Mouse (Mus musculus) activated CD4-positive, CD25-positive, alpha-beta regulatory T cell (primary cell): ENCODE data around the gene Coq10a. TPM values are rescaled to one million over a fixed set of nuclear protein-coding genes. Genes with fewer than 3 reads are reported as not detected.

Experiments used
- polyA plus RNA-seq, 2 experiments: library from polyadenylated mRNA; unstranded; fragments of 100-300 nt; shearing (Covaris generic); gene quantifications; one replicate each; pipeline ENCODE4 v1.2.1; 2017

Gene Coq10a
- 10 to 100 TPM; 34.4 to 35.4 TPM for polyA plus RNA-seq

GRCm38 (mm10) chr10:128368402-128369217, at the start of gene Coq10a:
Coq10a (minus strand) TSS chr10:128368997.

GRCm38 (mm10) chr10:128411211-128412054, 42.6 kb upstream of the Coq10a start, which contains the start of the genes Nabp2 and Rnf41:
Nabp2 (minus strand) TSS chr10:128411492.
Rnf41 (plus strand) TSS chr10:128411657.

GRCm38 (mm10) chr10:128401056-128401455, 32.3 kb upstream of the Coq10a start, which contains the start of gene Slc39a5:
Slc39a5 (minus strand) TSS chr10:128401229.

GRCm38 (mm10) chr10:128376455-128377211, 7.8 kb upstream of the Coq10a start, which contains the start of gene Ankrd52:
Ankrd52 (plus strand) TSS chr10:128377115.

GRCm38 (mm10) chr10:128337306-128338181, 31.3 kb downstream of the Coq10a start, which contains the start of gene Cs:
Cs (plus strand) TSS chr10:128337734.

GRCm38 (mm10) chr10:128322141-128323108, 46.4 kb downstream of the Coq10a start, which contains the start of gene Cnpy2:
Cnpy2 (plus strand) TSS chr10:128322459.

Other genes with a start within 250 kb of the Coq10a start
- 10 to 100 TPM; 21.7 to 29.0 TPM for gene Rbms2, start 188.7 kb downstream of the Coq10a start, polyA plus RNA-seq
- under 1 TPM; 0.18 to 0.33 TPM for gene Gls2, start 174.5 kb downstream of the Coq10a start, polyA plus RNA-seq
- gene Spryd4, start 157.2 kb downstream of the Coq10a start, polyA plus RNA-seq: 10 to 100 TPM; 11.3 to 17.9 TPM
- not detected for gene Mip, start 143.2 kb downstream of the Coq10a start, polyA plus RNA-seq
- 10 to 100 TPM; 17.0 to 20.1 TPM for gene Timeless, start 136.9 kb downstream of the Coq10a start, polyA plus RNA-seq
- gene Apon, start 114.9 kb downstream of the Coq10a start, polyA plus RNA-seq: under 1 TPM in 1 of 2 experiments, not detected in 1; 0.14 TPM
- not detected for gene Apof, start 100.3 kb downstream of the Coq10a start, polyA plus RNA-seq
- gene Stat2, start 98.4 kb downstream of the Coq10a start, polyA plus RNA-seq: 10 to 100 TPM; 57.7 to 94.2 TPM
- gene Il23a, start 70.2 kb downstream of the Coq10a start, polyA plus RNA-seq: under 1 TPM in 1 of 2 experiments, not detected in 1; 0.14 TPM
- 10 to 100 TPM; 32.7 to 39.5 TPM for gene Pan2, start 65.7 kb downstream of the Coq10a start, polyA plus RNA-seq
- 100 to 1,000 TPM in 1 of 2 experiments, 10 to 100 TPM in 1; 96.0 to 137 TPM for gene Cnpy2, start 46.5 kb downstream of the Coq10a start, polyA plus RNA-seq
- gene Cs, start 31.3 kb downstream of the Coq10a start, polyA plus RNA-seq: 100 to 1,000 TPM; 162 to 168 TPM
- 1 to 10 TPM; 8.2 to 9.5 TPM for gene Ankrd52, start 8.1 kb upstream of the Coq10a start, polyA plus RNA-seq
- gene Slc39a5, start 32.2 kb upstream of the Coq10a start, polyA plus RNA-seq: under 1 TPM; 0.24 to 0.72 TPM
- gene Nabp2, start 42.5 kb upstream of the Coq10a start, polyA plus RNA-seq: 100 to 1,000 TPM; 109 to 121 TPM
- 10 to 100 TPM; 28.9 to 37.8 TPM for gene Rnf41, start 42.7 kb upstream of the Coq10a start, polyA plus RNA-seq
- 100 to 1,000 TPM in 1 of 2 experiments, 10 to 100 TPM in 1; 97.3 to 105 TPM for gene Smarcc2, start 90.3 kb upstream of the Coq10a start, polyA plus RNA-seq
- gene Myl6, start 125.1 kb upstream of the Coq10a start, polyA plus RNA-seq: 1,000 to 10,000 TPM; 1,605 to 1,940 TPM
- 1 to 10 TPM; 2.8 to 4.1 TPM for gene Myl6b, start 129.7 kb upstream of the Coq10a start, polyA plus RNA-seq
- 100 to 1,000 TPM; 152 to 259 TPM for gene Esyt1, start 156.9 kb upstream of the Coq10a start, polyA plus RNA-seq
- 10 to 100 TPM; 14.8 to 21.0 TPM for gene Zc3h10, start 178.8 kb upstream of the Coq10a start, polyA plus RNA-seq
- 1,000 to 10,000 TPM; 2,295 to 3,397 TPM for gene Rpl41, start 180.3 kb upstream of the Coq10a start, polyA plus RNA-seq
- 10 to 100 TPM; 32.7 to 42.9 TPM for gene Pa2g4, start 197.0 kb upstream of the Coq10a start, polyA plus RNA-seq
- gene Erbb3, start 220.7 kb upstream of the Coq10a start, polyA plus RNA-seq: 10 to 100 TPM in 1 of 2 experiments, 1 to 10 TPM in 1; 2.0 to 15.0 TPM